Mouse (Mus musculus) activated CD4-positive, CD25-positive, alpha-beta regulatory T cell, adult 4 months (primary cell): ENCODE data around the gene Wdr5. TPM values are rescaled to one million over a fixed set of nuclear protein-coding genes. Genes with fewer than 3 reads are reported as not detected.
A peak's percentile ranks its signal among the peaks of the same experiment; 100 is the strongest.

Source experiments
- ATAC-seq: one replicate; pipeline ENCODE4 v1.8.0; 2017
- polyA plus RNA-seq, 2 experiments: library from polyadenylated mRNA; unstranded; fragments of 100-300 nt; shearing (Covaris generic); gene quantifications; one replicate each; pipeline ENCODE4 v1.2.1; 2017

The Wdr5 gene
- polyA plus RNA-seq: 10 to 100 TPM in 1 of 2 experiments, 1 to 10 TPM in 1; 9.2 to 14.3 TPM

DNA sequence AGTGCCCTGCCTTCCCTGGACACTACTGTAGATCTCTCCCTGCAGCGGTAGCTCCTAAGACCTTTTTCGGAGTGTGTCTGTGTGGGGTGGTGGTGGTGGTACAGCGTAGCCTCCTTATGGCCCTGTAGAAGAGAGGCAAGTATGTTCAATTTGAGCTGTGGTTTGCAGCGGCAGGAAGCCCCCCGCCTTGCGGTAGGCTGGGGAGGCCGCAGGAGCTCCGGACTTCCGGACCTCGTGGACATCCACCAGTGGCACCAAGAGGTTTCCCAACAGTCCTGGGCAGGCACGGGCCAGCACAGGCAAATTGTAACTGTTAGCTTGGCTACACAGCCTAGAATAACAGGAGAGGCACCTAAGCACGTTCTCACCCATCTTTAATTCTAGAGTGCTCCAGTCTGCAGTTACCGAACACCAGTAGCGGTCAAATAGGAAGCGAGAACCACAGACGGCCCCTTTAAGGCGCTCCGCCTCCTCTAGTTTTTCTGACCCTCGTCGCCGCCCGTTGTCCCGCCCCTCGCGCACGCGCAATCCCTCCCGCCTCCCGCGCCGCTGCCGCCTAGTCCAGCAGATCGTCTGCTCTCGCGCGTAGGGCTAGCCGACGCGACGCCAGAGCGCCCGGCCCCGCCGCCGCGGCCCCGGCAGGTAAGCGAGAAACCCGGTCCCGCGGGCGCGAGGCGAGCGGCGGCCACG lies at the start of gene Wdr5:
Gene Wdr5 (plus strand): TSS at position 519 of the 690 bp plus-strand sequence.
- peak; percentile 84 for ATAC-seq

DNA sequence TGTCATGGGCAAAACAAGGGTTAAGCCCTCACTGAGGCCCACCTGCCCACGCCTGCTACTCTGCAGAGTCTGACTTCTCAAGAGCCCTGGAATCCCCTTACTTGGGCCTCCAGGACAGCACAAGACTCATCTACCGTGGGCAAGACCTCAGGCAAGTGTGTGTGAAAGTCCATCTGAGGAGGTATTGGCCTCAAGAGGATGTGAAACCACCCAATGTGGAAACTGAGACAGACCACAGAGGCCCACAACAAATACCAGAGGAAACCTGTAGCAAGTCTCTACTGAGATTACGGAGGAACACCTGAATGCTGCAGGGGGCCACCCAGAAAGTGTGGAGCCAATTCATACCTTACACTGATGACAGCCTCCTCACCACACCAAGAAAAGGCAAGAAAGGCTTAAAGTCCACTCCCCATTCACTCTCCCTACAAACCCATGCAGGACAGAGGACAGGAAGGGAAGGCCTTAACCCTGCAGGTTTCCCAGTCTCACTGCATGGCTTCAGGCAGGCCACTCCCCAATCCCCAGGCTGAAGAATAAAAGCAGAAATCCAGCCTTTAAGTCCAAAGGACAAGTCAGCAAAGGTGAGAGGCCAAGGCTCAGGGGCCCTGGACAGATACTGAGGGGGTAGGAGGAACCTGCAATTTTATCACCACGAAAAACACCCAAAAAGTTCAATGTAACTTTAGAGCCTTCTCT lies 45.5 kb upstream of the Wdr5 start:
- ATAC-seq: no peak

DNA sequence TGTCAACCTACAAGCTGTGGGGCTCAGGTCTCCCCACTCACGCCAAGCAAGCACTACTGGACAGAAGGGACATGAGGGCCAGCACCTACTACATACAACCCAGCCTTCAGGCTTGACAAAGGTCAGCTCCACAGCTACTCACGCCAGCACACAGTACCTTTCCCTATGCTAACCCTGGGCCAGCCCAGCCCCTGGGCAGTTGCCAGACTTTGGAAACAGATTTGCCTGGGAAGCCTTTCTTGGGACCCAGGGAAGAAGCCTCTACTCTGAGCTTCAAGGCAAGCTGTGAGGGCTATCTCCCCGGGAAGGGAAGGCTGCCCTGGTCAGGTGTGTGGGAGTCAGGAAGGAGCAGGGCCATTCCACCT lies 45.0 kb upstream of the Wdr5 start:
- no peak for ATAC-seq

DNA sequence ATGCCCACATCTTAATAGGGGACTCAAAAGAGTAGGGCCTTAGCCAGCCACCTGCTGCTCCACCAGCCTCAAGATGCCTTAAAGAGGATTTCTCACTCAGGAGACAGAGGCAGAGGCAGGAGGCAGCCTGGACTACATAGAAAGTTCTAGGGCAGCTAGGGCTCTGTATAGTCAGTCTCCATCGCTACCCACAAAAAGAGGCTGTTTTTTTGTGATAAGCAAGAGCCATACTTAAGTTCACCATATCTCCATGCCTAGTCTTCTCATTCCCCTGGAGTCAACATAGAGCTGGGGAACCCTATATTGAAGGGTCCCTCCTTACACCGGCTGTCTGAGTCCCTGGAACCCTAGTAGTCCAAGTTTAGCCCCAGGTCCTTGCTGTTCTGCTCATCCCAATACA lies 44.4 kb upstream of the Wdr5 start:
- no peak for ATAC-seq

DNA sequence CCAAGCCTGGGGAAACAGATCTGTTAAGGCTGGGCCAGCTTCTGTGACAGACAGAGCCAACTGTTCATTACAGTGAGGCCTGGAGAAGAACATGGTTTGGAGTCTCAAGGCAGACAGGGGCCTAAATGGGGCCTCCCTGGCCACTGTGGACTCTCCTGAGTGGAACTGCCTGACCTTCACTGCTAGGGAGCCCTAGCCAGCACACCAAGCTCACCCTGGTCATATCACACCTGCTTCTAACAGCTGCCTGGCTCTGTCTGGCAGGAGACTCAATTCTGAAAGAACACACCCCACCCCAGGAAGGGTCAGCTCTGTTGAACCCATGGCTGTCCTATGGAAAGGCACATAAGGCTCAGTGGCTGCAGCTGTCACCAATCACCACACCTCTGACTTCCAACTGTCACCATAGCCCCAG lies 43.8 kb upstream of the Wdr5 start:
- ATAC-seq: no peak

DNA sequence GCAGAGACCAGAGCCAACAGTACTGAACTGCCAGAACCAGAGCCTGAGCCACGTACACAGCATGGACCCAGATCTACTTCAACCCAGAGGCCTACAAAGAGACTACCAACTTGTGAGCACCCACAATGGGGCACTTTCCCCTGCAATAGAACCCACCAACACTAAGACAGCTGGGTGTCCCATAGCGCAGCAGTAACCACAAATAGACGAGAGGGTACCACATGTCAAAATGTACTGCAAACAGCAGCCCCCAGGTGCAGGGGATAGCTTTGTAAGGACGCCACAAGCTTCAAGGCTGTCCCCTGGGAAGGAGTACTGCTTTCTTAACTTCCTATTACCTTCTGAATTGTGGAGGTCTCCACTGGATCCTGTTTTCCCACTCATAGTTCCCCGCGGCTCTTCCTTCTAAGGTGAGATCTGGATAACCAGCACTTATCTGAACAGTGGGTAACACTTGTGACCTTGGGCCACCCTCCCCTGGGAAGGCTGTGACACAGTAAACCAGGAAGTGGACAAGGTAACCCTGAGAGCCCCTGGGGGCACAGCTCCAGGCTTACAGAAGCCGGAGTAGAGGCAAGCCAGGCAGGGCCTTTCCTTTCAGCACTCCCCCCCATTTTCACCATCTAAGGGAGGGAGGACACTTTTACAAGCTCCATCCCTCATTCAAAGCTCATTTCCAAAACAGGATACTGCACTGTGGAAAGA lies 41.7 kb upstream of the Wdr5 start:
- ATAC-seq: no peak

DNA sequence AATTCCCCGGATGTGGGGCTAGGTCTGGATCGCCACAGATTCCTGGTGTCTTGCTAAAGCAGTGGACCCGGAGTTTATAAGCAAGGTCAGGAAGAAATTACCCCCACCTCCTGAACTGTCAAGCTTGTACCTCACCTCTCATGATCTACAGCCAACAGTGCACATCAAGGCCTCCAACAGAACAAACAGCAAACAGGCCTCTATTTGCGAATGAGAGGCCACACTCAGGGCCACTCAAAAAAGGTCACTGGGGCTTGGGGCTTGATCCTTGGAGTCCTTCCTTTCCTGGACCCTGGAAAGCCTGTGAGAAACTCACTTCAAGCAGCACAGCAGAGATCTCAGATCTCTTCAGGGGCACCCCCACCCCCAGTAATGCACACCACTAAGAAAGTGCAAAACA lies 41.0 kb upstream of the Wdr5 start:
- no peak for ATAC-seq

DNA sequence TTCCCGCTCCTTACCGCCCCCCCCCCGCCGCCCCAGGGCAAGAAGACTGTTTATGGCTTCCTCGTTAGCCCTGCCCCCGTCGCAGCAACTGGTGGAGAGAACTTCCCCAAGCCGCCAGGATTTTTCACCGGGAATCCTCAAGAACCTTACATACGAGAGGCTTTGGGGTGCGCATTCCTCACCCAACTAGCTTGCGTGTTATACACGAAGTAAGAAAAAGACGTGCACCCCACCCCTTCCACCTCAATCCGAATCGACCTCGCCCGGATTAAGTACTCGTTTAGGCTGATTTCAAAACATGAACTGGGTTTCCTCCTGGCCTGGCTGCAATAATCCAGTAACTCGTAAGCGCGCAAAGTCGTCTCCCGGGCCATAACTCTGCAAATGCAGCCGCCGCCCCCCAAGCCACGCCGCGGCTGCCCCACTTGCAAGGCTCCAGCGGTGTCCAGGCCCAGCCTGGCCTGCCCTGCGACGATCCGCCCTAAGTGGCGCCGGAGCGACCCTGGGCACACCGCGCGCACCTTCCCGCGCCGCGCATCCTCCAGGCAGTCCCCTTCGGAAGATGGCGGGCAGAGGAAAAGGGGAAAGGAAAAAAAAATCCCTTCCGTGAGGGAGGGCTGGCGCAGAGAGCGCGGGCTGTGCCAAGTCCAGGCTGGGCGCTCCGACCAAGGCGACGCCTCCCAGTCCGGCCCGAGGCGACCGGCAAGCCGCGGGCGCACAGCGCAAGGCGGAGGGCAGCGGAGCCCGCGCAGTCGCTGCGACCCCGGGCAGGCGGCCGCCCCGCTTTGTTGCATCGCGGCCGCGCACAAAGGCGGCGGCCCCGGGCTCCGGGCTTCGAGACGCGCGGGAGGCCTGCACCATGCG lies 40.1 kb upstream of the Wdr5 start:
- no peak for ATAC-seq

DNA sequence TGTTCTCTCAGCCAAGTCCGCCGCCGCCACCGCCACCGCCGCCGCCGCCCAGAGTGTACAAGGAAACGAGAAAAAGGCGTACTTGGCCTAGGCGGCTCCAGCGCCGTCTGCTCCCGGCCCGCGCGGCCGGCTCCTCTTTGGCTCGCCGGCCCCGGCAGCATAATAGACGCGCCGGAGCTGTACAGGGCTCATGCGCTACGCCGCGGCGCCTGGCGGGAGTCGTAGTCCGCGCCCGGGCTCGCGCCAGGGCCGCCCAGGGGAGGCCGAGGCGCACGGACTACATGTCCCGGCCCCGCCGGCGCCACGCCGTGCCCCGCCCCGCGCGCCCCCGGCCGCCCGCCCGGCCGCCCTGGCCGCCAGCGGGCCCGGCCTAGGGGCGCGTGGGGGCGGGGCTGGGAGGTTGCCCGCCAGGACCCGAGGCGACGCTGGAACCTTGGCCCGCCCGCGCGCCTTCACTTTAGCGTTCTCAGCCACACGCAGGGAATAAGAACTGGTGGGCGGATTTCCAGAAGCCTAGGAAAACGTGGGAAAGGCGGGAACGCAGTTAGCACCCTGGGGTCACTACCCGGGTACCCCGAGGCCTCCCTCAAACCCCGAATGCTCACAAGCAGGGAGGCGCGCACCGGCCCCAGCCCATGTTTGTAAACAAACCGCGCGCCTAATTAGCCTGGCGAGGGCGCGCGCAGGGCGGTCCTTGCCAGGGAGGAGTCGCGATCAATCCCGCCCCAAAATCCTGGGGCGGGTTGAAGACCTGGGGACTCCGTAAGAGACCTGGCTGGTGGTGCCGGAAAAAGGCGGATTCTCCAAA lies 39.3 kb upstream of the Wdr5 start:
- peak; percentile 95 for ATAC-seq

DNA sequence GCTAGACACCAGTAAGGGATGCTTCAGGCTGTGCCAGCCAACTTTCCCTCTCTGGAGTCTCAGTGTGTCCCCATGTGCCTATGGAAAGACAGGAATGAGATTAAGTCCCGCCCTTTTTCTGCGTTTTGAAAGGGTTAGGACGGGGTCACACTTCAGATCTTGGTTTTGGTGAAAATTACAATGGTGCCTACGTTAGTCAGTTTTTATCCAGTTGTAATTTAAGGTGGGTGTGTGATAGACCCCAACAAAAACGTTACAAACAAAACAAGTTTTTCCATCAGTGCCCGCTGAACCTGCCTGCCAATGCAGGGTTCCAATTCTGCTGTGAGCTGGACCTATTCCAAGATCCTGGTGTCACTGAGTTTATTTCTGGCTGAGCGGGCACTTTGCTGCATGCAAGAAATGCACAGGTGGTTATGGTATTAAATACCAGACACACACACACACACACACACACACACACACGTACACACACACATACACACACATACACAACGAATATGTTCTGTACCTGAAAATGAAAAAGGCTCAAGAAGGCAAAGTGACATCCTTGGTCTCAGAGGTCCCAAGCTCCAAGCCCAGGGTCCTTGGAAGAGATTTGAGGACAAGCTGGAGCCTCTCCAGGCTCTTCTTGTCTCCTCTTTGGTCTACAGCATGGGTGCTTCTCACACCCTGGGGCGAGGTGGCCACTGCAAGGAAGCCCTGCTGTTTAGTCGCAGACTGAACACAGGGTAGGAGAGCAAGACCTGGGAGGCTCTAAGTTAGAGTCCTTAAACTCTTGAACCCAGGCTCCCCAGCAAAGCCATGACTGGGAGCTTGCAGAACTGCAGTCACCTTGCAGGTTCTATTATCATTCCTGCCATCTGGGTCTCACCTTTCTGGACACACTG lies 38.4 kb upstream of the Wdr5 start:
- ATAC-seq: no peak

DNA sequence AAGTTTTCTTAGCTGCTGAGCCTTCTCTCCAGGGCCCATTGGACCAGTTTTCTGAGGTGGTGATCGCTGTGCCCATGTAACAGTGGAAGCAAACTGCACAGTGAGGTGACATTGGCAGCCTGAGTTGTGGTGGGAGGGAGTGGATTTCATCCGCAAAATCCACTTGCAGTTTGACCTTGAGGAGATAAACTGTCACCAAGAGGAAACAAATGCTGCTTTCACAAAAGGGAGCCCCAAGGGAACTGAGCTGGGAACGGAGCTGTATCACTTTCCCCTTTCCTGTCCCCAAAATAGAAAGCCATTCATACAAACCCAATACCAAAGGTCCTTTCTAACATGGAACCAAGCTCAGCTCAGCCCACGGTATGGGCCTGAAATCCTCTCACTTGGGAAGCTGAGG lies 35.1 kb upstream of the Wdr5 start:
- ATAC-seq: no peak

DNA sequence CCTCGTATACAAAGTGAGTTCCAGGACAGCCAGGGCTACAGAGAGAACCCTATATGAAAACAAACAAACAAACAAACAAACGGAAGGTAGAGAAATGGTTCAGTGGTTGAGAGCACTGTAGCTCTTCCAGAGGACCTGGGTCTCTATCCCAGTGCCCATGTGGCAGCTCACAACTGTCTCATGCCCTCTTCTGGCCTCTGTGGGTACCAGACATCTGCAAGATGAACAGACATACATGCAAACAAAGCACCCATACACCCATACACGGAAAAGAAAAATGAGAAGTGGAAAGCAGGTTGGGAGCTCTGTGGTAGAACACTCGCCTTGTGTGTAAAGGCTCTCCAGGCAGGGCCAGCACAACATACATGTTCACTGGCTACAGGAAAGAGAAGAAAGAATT lies 34.6 kb upstream of the Wdr5 start:
- no peak for ATAC-seq

DNA sequence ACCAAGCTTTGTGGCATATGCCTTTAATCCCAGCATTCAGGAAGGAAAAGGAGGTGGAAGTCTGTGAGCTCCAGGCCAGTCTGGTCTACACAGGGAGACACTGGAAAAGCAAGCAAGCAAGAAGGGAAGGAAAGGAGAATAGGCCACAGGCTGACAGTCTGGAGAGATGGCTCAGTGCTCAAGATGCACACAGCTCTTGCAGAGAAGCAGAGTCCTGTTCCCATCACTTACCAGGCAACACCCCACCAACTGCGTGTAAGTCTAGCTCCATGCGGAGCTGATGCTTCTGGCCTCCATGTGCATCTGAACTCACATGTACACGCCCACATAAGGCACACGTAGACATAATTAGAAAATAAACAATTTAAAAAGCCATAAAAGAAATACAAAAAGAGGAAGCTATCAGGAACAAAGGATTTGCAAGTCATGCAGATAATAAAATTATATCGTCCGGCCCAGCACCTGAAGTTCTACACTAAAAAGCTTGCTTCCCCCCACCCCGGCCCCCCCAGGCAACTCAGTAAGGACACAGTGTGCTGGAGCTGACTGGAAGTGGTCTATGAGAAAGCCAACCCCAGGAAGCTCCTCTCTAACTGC lies 32.6 kb upstream of the Wdr5 start:
- no peak for ATAC-seq

DNA sequence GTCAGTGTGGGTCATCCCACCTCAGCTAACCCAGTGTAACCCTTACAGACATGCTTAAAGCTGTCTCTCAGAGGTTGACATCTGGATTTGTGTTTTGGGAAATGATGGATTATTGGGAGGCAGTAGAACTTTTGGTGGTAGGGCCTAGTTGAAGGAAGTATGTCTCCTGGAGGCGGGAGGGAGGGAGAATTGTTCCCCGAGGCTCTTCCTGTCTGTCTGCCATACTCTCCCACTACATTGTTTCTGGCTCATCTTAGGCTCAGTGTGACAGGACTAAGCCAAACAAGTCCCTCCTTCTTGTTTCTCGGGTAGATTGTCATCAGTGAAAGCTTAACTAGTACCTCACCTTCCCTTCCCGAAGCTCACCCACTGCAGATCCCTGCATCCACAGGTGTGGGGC lies 28.2 kb upstream of the Wdr5 start:
- no peak for ATAC-seq

DNA sequence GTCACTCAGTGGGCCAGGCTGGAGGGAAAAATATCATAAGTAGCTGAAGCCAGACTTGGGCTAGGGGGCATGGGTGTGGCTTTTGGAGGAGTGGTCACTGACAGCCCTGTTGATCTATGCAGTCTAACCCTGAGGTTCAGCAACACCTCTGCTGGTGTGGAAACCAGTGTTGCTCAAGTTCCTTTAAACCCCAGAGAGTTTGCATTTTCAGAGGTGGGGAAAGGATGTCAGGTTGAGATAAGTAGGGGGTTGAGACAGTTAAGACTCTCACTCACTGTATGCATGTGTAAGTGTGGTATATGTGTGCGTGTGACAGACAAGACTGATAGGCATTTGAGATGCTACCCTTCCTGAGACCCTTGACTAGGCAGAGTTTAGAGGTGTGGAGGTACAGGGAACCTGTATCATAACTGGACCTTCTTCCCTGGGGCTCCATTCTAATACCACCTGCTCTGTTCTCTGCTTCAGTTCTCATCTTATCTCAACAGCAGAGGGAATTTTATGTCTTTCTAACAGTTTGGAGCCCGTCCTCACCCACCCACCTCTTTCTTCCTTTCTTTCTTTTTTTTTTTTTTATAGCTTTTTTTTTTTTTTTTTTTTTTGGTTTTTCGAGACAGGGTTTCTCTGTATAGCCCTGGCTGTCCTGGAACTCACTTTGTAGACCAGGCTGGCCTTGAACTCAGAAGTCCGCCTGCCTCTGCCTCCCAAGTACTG lies 27.5 kb upstream of the Wdr5 start:
- ATAC-seq: no peak

DNA sequence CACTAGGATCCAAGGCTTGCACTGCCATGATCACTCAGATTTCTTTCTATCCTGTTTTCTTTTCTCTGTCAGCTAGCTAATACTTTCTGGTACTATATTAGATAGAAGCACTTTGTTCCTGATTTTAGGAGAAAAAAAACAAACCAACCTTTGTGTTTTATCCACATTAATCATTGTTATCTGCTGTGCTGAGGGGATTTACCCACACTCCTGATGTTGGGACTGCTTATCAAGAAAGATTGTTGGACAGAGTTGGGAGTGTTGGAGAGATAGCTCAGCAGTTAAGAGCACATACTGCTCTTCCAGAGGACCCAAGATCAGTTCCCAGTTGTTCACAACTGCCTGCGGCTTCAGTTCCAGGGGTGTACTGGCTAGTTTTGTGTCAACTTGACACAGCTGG lies 26.6 kb upstream of the Wdr5 start:
- ATAC-seq: no peak

DNA sequence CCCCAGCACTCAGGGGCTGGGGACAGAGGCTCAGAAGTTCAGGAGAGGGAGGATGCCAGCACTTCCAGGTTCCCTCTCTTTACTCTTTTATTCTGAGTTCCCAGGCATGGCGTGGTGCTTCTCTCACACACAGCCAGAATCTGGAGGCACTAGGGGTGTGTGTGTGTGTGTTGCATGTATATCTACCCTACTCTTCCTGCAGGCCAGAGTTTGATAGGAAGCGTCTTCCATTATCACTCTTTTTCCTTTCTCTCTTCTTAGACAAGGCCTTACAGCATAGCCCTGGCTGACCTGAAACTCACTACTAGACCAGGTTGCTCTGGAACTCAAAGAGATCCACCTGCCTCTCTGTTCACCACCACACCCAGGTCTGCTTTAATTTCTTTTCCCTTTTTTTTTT lies 24.0 kb upstream of the Wdr5 start:
- no peak for ATAC-seq

DNA sequence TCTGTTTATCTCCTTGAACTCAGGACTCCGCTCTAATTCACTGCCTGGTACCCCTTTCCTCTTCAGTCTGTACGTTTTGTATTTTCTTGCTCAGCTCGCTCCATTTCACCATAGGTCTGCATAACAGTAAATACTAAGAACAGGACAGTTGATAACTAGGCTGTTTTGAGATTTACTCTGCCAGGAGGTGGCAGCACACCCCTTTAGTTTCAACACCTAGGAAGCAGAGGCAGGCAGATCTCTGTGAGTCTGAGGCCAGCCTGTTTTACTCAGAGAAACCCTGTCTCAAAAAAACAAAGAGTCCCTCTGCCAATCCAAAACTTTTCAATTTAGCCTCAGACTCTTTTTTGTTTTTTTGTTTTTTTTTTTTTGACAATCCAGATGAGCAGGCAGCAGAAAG lies 21.0 kb upstream of the Wdr5 start:
- no peak for ATAC-seq

DNA sequence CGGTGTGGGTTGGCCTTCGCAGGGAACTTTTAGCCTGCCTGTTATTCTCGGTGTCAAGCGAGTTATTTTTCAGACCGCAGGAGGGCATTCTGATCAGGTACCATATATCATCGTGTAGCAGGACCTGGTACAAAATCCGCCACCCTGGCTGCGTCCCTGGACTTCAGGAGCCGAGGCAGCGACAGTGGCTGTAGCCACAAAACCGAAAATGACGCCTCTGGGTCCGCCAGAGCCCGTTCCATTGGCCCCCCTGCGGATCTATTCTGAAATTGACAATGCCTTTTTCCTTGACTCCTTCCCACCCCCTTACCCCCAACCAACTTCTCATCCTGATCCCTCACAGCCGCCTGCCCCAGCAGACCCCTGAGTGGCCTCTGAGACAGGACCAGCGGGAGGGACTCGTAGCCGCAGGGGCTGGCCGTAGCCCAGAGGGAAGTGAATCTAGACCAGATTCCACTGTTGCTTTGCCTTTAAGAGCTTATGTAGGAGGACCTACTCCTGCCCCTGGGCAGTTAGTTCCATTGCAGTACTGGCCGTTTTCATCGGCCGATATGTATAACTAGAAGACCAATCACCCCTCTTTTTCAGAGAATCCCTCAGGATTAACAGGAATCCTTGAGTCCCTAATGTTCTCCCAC lies 18.4 kb upstream of the Wdr5 start:
- no peak for ATAC-seq
